Mouse (Mus musculus): ENCODE measurements around the gene Uspl1. TPM values are rescaled to one million over a fixed set of nuclear protein-coding genes. Genes with fewer than 3 reads are reported as not detected.
"Not testable (repeated sequence)": the region's sequence is repeated elsewhere in the genome, so short reads cannot be mapped to it uniquely, and the experiment has no call there.

Uspl1 gene
- total RNA-seq (2021) = 10 to 100 TPM; 22.9 to 23.4 TPM
- long read RNA-seq, experiment 1, partial matches to known transcripts = 2 of 15 reads
- long read RNA-seq, experiment 1, other reads (novel, unspliced or antisense) = 8 of 15 reads
- long read RNA-seq, experiment 2, partial matches to known transcripts = 0 of 13 reads
- long read RNA-seq, experiment 2, other reads (novel, unspliced or antisense) = 11 of 13 reads

DNA sequence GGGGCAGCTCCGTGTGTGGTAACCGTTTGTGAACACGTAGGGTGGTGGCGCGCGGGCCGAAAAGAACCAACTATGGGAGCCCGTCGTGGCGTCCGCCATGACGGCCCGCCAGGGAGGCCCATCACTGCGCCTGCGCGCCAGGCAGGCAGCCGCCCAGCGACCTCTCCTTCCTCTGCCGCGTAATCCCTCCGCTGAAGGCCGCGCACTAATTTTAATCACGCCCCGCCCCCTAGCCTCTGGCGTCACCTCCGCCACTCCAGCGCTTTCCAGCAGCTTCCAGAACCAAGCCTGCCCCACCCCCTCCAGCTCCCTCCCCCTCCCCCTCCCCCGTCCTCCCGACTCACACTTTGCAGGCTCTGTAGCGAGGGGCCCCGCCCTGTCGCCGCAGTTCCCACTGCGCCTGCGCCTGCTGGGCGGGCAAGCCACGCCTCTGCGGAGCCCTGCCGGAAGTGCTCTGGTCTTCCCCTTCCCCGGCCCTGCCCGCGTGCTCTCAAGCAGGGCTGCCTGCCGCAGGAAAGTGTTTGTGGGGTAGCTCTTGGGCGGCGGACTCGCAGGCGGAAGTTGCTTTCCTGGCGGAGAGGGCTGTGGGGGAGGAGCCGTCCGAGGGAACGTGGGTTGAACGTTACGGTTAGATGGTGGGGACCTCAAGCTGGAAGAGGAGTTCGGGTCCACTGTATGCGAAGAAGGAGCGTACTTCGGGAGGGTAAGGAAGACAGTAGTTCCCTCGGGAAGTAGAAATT lies at the start of gene Uspl1, which contains the start of gene Hmgb1:
Gene Uspl1 (plus strand): TSS at position 247 of the 740 bp plus-strand sequence.
Gene Hmgb1 (minus strand): TSS at position 386 of the 740 bp plus-strand sequence.
- intact Hi-C loops (cut with DNase I) = loop anchor here (1.0 to 2.0 kb wide), 2 partner anchors 132 to 255 kb away; partner anchors contain the start of gene Katnal1
- peak; percentile 98 to 99 for DNase-seq

DNA sequence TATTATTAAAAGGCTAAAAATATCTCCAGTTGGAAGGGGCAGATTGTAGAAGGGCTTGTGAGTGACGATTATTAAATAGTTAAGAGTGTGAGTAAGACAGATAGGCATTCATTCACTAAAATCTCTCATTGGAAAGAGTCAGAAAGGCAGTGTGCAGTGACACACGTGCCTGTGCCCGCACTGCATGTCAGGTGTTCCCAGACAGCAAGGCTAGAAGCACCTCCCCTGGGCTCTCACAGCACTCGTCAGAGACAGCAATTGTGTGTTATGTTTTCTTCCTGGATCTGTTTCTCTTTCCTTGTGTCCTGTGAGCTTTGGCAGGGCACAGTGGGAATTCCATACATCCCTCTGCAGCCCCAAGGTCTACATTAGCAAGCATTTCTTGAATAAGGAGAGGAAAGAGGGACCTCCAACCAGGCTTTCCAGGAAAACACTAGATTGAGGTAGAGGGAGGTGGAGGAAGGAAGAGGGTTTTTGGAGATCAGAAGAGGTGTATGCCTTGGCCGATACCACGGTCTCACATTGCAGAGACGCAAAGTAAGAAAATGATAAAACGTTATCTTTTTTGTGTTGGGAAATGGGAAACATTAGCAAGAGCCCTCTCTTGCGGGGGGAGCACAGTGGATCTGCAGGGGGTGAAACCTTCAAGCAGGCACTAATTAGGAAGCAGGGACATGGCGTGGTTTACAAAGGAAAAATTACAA lies 49.2 kb upstream of the Uspl1 start:
- intact Hi-C loops (cut with DNase I) = no loop called here
- no peak for DNase-seq

DNA sequence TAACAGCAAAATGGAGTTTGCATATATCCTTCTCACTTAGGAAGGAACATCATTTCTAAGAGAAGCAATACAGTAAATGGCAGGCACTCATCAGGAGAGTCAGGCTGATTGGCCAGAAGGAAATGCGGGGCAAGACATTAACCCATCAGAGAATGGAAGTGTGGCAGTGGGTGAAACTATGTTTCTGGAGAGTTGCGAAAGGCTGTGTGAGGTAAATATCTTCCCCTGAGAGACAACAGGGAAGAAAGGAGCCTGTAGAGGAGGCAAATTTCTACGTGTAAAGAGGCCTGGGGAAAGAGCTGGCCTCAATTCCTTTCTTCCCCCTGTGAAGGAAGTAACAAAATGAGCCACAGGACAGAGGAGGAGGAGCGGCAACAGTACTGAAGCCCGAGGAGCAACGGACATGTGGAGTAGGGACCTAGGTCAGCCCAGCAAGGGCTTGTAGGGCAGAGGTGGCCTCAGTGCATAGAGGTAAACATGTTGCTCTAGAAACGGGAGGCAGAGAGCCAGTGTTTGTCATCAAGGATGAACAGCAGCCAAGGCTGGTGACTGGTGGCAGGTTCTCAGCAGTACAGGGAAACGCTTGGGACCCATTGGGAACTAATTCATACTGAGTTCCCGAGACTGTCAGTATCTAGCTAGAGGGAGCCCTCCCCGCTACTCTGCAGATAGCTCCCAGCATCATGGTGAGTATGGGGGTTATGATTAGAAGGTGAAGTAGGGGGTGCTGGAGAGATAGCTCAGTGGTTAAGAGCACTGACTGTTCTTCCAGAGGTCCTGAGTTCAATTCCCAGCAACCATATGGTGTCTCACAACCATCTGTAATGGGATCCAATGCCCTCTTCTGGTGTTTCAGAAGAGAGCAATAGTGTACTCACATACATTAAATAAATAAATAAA lies 48.4 kb upstream of the Uspl1 start:
- no peak for DNase-seq
- intact Hi-C loops (cut with DNase I) = no loop called here

DNA sequence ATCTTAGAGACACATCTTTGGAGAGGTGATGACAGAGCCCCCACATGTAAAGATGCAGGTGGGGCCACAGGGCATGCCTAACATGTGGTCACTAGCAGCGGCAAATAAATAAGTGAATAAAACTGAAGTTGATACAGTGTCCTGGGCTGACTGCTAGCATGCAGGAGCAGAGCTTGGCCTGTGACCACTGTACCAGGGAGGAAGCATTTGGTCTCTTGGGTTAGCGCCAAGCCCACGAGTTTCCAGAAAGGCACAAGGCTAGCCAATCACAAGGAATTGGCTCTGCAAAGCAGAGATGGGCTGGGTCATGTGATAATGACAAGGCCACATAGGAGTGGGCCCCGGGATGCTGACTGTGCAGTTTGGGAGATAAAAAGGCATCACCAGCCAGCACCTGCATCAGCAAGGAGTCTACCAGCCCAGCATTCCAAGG lies 47.2 kb upstream of the Uspl1 start:
- intact Hi-C loops (cut with DNase I) = no loop called here
- no peak for DNase-seq

DNA sequence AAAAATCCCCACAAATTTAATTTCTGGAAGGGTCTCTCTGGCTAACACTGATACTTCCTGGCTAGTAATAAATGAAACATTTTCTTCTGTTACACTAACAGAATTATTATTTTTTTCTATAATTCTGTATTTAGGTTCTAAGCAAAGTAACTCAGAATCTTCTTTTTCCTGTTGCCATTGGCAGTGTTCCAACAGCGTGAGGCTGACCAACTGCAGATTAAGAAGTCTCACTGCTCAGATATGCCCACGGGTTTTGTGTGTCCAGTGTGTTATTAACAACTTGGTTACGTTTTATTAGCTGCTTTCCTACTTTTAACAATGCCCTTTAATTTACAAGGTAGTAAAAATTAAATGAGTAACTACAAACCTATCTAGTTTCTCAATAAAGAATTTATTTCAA lies 46.7 kb upstream of the Uspl1 start:
- no peak for DNase-seq
- intact Hi-C loops (cut with DNase I) = no loop called here

DNA sequence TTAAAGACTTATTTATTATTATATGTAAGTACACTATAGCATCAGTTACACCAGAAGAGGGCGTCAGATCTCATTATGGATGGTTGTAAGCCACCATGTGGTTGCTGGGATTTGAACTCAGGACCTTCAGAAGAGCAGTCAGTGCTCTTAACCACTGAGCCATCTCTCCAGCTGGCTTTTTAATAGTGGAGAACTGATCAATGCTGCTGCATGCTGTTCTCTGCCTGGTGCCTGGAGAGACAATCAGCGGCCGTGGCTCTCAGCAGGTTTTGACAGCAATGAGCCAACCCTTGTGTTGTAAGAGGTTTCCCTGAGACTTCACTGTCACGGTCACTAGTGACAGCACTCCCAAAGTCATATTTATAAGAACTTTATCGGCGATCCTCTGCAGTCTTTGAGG lies 46.1 kb upstream of the Uspl1 start:
- intact Hi-C loops (cut with DNase I); DNase-seq: not testable (repeated sequence)

DNA sequence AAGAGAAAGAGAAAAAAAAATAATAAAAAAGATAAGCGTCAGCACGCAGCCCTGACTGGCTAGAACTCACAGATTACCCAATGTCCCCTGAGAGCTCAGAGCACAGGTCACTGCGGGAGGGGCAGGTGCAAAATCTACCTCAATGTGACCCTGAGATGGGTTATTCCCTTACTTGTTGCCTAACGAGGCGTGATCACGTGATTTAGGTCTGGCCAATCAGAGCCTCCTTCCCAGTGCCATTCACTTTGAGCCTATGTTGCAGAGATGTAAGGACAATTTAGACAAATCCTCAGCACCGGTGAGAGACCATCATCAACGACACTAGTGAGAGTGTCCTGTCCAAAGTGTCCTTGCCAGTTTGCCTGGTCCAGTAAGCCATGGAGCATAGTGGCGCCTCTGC lies 43.8 kb upstream of the Uspl1 start:
- DNase-seq = no peak
- intact Hi-C loops (cut with DNase I) = no loop called here

DNA sequence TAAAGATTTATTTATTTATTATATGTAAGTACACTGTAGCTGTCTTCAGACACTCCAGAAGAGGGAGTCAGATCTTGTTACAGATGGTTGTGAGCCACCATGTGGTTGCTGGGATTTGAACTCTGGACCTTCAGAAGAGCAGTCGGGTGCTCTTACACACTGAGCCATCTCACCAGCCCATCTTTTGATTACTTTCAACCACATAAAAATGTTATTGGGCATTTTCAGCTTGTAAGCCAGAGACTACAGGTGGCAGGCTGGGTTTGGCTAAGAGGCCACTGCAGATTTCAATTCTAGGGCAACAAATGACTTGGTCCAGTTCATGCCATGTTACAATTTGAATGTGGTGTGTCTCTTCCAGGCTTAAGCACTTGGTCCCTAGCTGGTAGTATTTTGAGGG lies 43.0 kb upstream of the Uspl1 start:
- intact Hi-C loops (cut with DNase I) = not testable (repeated sequence)

DNA sequence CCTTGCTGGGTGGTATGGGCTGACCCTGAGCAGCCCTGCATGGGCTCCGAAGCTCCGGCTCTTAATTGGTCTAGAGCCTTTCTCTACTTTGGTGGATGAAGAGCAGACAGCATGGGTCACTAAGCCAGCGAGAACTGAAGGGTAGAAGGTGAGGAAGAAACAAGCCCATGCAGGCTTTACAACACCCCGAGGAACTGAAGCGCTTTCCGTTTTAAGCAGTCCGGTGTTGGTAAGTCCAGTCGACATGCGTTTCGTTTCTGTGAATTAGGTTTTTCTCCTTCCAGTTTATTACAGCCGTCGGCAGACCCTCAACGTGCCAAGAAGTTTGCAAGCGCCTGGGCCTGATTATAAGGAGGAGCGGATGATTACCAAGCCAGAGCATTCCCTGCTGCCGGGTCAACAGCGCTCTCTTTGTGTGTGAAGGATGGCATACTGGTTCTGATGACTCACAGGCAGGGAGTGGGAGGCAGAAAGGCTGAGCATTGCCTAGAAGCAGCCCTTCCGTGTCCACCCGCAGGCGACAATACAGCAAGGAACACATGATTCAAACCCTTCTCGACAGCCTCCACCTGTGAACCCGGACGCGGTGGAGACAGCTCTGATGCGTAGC lies 40.3 kb upstream of the Uspl1 start:
- intact Hi-C loops (cut with DNase I) = no loop called here
- DNase-seq = no peak

More for the DNA sequence above, 43.0 kb upstream of the Uspl1 start:
- not testable (repeated sequence) for DNase-seq

DNA sequence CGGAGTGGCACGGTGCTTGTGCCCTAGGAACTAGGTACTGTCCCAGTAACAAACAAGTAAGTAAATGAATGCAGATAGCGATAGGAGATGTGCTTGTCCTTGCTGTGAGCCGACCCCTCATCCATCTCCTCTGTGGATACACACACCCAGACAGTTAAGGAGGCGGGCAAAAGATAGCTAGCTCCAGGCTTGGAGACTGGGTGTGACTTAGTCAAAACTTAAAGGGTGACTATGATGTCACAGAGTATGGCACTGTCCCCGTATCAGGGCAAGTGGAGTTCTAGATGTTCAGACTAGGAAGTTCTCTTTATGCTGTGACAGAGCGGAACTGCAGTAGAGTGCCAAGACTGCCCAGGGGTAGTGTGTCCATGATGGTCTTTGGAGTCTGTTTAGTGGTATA lies 37.5 kb upstream of the Uspl1 start:
- intact Hi-C loops (cut with DNase I) = no loop called here
- DNase-seq = no peak

DNA sequence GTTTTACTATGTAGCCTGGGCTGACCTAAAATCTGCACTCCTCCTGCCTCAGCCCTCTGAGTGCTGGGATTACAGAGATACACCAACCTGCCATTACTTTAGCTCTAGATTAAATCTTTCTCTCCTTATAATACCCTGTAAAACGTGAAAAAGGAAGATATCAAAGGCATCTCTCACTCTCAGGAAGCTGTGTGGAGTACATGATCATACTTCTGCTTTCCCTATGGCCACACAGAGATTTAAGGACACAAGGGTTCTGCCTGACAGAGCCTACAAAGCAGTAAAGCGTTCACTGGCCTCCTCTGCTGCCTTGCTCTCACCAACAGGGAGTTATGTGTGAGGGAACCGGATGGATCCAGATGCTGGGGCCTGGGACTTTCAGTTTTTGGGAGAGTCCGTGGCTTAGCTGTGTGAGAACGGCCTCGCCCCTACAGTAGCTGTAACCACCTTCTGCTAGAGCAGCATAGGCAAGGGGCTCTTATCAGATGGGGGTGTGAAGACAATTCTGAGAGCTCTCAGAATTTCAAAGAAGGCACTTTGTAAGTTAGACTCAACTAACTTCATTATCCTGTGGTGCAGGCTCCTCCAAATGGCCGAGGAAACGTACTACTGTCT lies 36.7 kb upstream of the Uspl1 start:
- DNase-seq = no peak
- intact Hi-C loops (cut with DNase I) = no loop called here

DNA sequence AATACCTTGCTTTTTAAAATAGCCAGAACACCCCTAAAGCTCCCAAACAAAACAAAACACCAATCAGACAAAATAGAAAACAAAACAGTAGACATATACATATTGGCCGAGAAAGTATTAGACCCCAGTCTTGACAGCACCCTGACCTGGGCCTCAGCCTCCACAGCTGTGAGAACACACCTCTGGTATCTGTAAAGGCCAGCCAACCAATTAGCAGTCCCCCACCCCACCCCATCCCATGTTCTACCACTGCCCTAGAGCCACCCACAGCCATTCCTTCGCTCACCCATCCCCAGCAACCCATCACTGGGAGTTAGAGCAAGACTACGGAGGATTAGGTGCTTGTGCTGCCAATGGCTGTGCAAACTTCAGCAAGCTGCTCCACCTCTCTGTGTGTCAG lies 33.3 kb upstream of the Uspl1 start:
- intact Hi-C loops (cut with DNase I) = no loop called here
- DNase-seq = no peak

DNA sequence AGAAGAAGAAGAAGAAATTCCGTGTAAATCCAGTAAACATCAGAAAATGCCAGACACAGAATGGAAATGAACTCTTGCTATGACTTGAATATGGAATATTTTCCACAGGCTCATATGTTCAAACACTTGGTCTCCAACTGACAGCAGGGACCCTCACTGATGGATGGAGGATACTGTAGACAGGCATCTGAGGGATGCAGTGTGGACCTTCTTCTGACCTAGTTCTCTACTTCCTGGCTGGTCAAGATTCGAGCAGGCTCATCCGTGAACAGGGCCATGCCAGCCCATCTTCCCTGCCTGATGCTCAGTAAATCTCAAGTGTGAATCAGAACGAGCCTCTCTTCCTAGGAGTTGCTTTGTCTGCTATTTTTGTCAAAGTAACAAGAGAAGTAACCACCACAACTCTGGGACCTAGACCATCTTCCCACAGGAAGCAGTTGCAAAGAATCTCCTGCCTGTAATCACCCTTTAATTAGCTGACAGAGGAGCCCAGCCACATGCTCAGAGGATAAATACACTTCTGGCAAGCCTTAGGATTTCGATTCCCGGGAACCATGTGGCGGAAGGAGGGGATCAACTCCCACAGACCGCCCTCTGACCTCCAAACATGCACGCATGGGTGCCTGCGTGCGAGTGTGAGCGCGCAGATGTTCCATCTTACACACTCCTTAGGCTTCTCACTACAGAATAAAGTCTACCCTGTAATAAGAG lies 31.9 kb upstream of the Uspl1 start:
- intact Hi-C loops (cut with DNase I) = no loop called here
- no peak for DNase-seq

DNA sequence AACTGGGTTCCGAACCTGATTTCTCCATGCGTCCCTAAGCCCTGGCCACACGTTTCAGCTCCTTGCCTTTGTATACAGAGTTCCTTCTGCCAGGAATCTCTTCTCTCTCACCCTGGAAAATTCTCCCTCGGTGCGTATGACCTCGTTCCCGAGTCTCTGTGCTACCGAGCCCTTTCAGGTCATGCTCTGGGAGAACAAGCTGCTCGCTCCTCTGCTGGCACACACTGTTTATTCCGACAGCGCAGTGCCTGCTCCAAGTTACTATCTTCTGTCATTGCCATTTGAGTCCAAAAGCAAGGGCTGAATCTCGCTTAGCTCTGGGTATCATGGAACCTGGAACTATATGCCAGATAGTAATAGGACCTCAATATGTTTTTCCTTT lies 31.4 kb upstream of the Uspl1 start:
- DNase-seq = peak in 1 of 2 experiments; percentile 34
- intact Hi-C loops (cut with DNase I) = no loop called here

DNA sequence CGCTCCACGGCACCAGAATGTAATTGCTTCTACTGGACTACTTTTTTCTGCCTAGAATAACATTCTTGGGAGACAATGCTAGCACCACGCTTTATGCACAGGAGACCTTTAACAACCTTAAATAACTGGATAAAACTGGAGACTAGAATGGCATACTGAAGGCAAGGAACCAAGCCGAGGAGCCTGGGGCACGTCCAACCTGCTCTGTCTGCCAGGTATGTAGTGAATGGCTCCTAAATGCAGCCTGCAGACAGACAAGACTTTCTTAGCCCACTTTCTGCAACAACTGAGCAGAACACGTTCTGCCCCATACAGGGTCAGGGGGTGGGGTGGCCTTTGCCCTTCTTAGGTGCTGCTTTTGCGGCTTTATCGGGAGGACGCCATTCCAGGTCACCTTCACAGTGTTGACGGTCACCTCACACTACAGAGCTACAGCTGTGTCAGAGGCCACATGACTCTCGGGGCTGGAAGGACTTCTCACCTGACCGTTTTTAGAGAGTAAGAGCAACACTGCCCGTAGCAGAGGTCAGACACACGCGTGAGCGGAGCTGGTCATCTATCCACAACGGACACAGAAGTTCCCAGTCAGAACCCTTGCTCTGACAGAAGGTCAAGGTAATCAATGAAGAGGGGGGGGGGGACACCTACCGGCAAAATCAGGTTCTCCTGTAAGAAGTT lies 27.1 kb upstream of the Uspl1 start:
- DNase-seq = no peak
- intact Hi-C loops (cut with DNase I) = no loop called here

DNA sequence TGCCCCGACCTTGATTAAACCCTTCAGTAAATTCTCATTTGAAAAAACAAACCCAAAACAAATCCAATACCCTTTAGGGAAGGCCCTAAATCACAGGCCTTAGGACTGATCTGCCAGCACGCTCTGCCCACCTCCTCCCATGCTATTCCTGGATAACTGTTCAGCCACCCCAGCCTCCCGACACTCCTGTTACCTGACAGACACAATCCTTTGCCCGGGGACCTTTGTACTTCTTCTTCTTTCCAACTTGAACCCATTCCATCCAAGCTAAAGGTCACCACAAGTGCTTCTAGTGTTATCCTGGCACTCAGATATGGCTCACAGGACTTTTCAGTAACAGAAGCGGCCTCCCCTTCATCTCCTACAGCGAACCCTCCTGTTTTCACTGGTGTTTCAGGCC lies 25.1 kb upstream of the Uspl1 start:
- intact Hi-C loops (cut with DNase I) = no loop called here
- no peak for DNase-seq

DNA sequence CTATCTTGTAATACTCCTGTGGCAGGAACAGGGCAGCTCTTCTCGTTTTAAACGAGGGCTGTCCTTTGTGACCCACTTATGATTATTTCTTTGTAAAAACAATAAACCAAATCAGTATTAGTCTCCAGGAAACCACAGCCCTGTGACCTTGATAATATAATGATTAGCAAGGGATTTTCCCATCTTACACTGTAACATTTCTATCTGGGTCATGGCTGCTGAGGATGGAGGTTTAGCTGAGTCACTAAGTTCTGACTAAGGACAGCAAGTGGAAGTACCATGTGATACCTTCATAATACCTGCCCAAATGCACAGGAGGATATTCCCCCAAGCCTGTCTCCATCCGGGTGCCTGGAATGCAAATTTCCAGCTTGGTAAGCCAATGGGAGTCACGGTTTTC lies 23.7 kb upstream of the Uspl1 start:
- intact Hi-C loops (cut with DNase I) = no loop called here

DNA sequence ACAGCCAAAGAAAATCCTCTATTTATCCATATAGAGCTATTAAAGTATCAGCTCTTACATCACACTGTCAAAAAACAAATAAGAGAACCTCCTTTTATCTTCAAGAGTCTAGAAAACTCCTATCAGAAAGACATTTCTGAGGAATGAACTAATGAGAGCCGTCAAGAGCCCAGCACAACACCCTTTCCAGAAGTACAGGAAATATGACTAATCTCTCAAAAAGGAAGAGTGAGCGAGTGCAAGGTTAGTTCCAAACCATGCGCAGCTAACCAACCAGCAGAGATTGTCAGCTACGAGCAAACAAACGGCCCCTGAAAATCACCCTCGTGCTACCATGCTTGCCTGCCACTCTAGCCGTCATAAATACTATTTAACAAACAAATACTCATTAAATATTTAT lies 21.3 kb upstream of the Uspl1 start:
- no peak for DNase-seq
- intact Hi-C loops (cut with DNase I) = no loop called here

More for the DNA sequence above, 23.7 kb upstream of the Uspl1 start:
- no peak for DNase-seq
